Mouse (Mus musculus) small intestine, adult 2 months (tissue): ENCODE measurements around the gene Chchd10. TPM values are rescaled to one million over a fixed set of nuclear protein-coding genes. Genes with fewer than 3 reads are reported as not detected.

ENCODE experiments used
- H3K27ac ChIP-seq: fragments of 200-500 bp; 2 replicates; pipeline ENCODE4 v1.5.1; 2012; ENCODE audit warnings: low read depth, low read length, control low read depth, inconsistent platforms; ENCODE audit not compliant: insufficient read depth
- H3K27me3 ChIP-seq: fragments of 200-500 bp; 2 replicates; pipeline ENCODE4 v1.6.1; 2012; ENCODE audit warnings: mild to moderate bottlenecking, moderate library complexity, low read length, inconsistent platforms; ENCODE audit not compliant: control insufficient read depth, insufficient read depth
- H3K36me3 ChIP-seq: fragments of 200-500 bp; 2 replicates; pipeline ENCODE4 v1.6.1; 2012; ENCODE audit warnings: mild to moderate bottlenecking, low read length, control low read depth, inconsistent platforms; ENCODE audit not compliant: control insufficient read depth, insufficient read depth
- H3K4me1 ChIP-seq: fragments of 200-500 bp; 2 replicates; pipeline ENCODE4 v1.6.1; 2012; ENCODE audit warnings: low read length, inconsistent platforms, mixed read lengths; ENCODE audit not compliant: control insufficient read depth, insufficient read depth, insufficient read length
- H3K4me3 ChIP-seq: fragments of 200-500 bp; 2 replicates; pipeline ENCODE4 v1.5.1; 2012; ENCODE audit warnings: low read depth, mild to moderate bottlenecking, control low read depth, inconsistent platforms, low read length, moderate library complexity
- CTCF ChIP-seq: fragments of 200-500 bp; IDR thresholded peaks from 2 replicates; pipeline ENCODE4 v1.5.1; 2012; ENCODE audit warnings: low read depth, mild to moderate bottlenecking, control low read depth, inconsistent platforms, low read length, moderate library complexity, mixed read lengths; ENCODE audit not compliant: insufficient replicate concordance, insufficient read length; ENCODE audit errors: extremely low read depth
- POLR2A ChIP-seq: fragments of 200-500 bp; IDR thresholded peaks from 2 replicates; pipeline ENCODE4 v1.6.1; 2012; ENCODE audit warnings: low read depth, mild to moderate bottlenecking, control low read depth, inconsistent platforms, low read length, moderate library complexity
- WGBS: fragments of 180-500 bp; shearing (Covaris S2); methylation state at CpG from one replicate; pipeline ENCODE4 v1.1.7; 2018; 5-methylcytosine and 5-hydroxymethylcytosine counted together
- polyA plus RNA-seq: library from polyadenylated mRNA; depleted of rRNA; stranded (reverse); fragments of >200 nt; gene quantifications from 2 replicates; pipeline ENCODE4 v1.2.3, GENCODE M21; 2012

Gene Chchd10
- polyA plus RNA-seq, 1 experiment = 1,071 TPM

- H3K4me1 ChIP-seq = peaks cover 8% of the 10 kb centered on the region
- H3K27ac ChIP-seq = no peak overlapping the region
- no peak for TF ChIP-seq POLR2A
- TF ChIP-seq CTCF = no peak
- WGBS = 90% methylated on average over 5 of the region's 5 CpGs
- no peaks in the 10 kb centered on the region for H3K27me3 ChIP-seq
- H3K4me3 ChIP-seq = no peak overlapping the region
- peaks cover 29% of the 10 kb centered on the region for H3K36me3 ChIP-seq
Measured at GRCm38 (mm10) chr10:75895730-75896129, 37.2 kb upstream of the Chchd10 start.

GRCm38 (mm10) chr10:75896208-75896607 lies 36.7 kb upstream of the Chchd10 start:
- Histone ChIP-seq H3K27ac (no peak overlapping the region), H3K4me1 (peaks cover 8% of the 10 kb centered on the region), H3K27me3 (no peaks in the 10 kb centered on the region), H3K36me3 (peaks cover 33% of the 10 kb centered on the region), H3K4me3 (no peak overlapping the region)
- WGBS = 95% methylated on average over 1 of the region's 1 CpGs
- TF ChIP-seq POLR2A = no peak
- TF ChIP-seq CTCF = no peak

- WGBS = 32% methylated on average over 6 of the region's 6 CpGs
- Histone ChIP-seq H3K27ac (no peak overlapping the region), H3K27me3 (no peaks in the 10 kb centered on the region), H3K36me3 (peaks cover 40% of the 10 kb centered on the region), H3K4me1 (peaks cover 8% of the 10 kb centered on the region), H3K4me3 (no peak overlapping the region)
- TF ChIP-seq CTCF (peak; percentile 82; the same call in 1 of the 2 replicates), POLR2A (no peak)
Measured at GRCm38 (mm10) chr10:75897373-75897772, 35.6 kb upstream of the Chchd10 start.

GRCm38 (mm10) chr10:75898039-75898564 lies 34.8 kb upstream of the Chchd10 start:
- TF ChIP-seq CTCF (no peak), POLR2A (no peak)
- Histone ChIP-seq H3K4me3 (no peak overlapping the region), H3K27me3 (no peaks in the 10 kb centered on the region), H3K36me3 (peaks cover 46% of the 10 kb centered on the region), H3K4me1 (peaks cover 6% of the 10 kb centered on the region; the same call in 1 of the 2 replicates), H3K27ac (no peak overlapping the region)
- 72% methylated on average over 6 of the region's 6 CpGs for WGBS

- TF ChIP-seq CTCF = no peak
- peaks cover 52% of the 10 kb centered on the region for H3K36me3 ChIP-seq
- WGBS = 27% methylated on average over 3 of the region's 3 CpGs
- H3K4me1 ChIP-seq = 0 out of 2 replicates have a peak, but pooled peaks cover under 1% of the 10 kb centered on the region
- H3K27ac ChIP-seq = no peak overlapping the region
- H3K27me3 ChIP-seq = no peaks in the 10 kb centered on the region
- H3K4me3 ChIP-seq = no peak overlapping the region
Measured at GRCm38 (mm10) chr10:75898846-75899245, 34.1 kb upstream of the Chchd10 start.

GRCm38 (mm10) chr10:75904391-75904790 lies 28.5 kb upstream of the Chchd10 start:
- Histone ChIP-seq H3K36me3 (peaks cover 62% of the 10 kb centered on the region), H3K27me3 (no peaks in the 10 kb centered on the region), H3K4me1 (no peaks in the 10 kb centered on the region), H3K4me3 (no peak overlapping the region), H3K27ac (no peak overlapping the region)
- no peak for TF ChIP-seq POLR2A
- no peak for TF ChIP-seq CTCF
- WGBS = 81% methylated on average over 5 of the region's 5 CpGs

GRCm38 (mm10) chr10:75906882-75907281 lies 26.0 kb upstream of the Chchd10 start:
- Histone ChIP-seq H3K4me1 (no peaks in the 10 kb centered on the region), H3K27me3 (no peaks in the 10 kb centered on the region), H3K27ac (no peak overlapping the region), H3K4me3 (no peak overlapping the region), H3K36me3 (peaks cover 72% of the 10 kb centered on the region)
- 92% methylated on average over 4 of the region's 4 CpGs for WGBS
- TF ChIP-seq CTCF = no peak
- TF ChIP-seq POLR2A = no peak

GRCm38 (mm10) chr10:75910698-75911097 lies 22.2 kb upstream of the Chchd10 start:
- 86% methylated on average over 2 of the region's 2 CpGs for WGBS
- Histone ChIP-seq H3K36me3 (peaks cover 58% of the 10 kb centered on the region), H3K27ac (no peak overlapping the region), H3K4me1 (no peaks in the 10 kb centered on the region), H3K27me3 (no peaks in the 10 kb centered on the region), H3K4me3 (no peak overlapping the region)
- TF ChIP-seq CTCF (no peak), POLR2A (no peak)
